ENCODE assay signal across 8 mouse cellular contexts in genomic region chr11:45679293-45679673, GRCm38 (mm10).
A peak's percentile ranks its signal among the peaks of the same experiment; 100 is the strongest.
DNase-seq lines count a peak whose midpoint lies in the region; ATAC-seq lines count a peak whose summit lies in the region.
"Had no signal": no experiment of that assay in that cellular context is flagged by ENCODE, and none has a peak within 500 bp of the region (broad histone marks: within the 10 kb centered on the region; RNA-seq: fewer than 3 reads in every experiment).

No protein-coding gene starts in this region.

- no peak overlapping the region for H3K4me2 ChIP-seq in heart, embryonic 14.5 days (ENCODE audit: low read length)
- no peak overlapping the region for H3K4me2 ChIP-seq in kidney, embryonic 14.5 days (replicated peaks; ENCODE audit: low read depth, low read length)
- peak overlapping the region; percentile 31 for H3K4me2 ChIP-seq in lung, embryonic 15.5 days
- H3K4me2 ChIP-seq: midbrain, embryonic 12.5 days had no signal

- DNase-seq in heart, postnatal 36 days = no peak
- DNase-seq in kidney, postnatal 36 days = no peak
- peak; percentile 9 for DNase-seq in lung, postnatal 14 days
- DNase-seq in embryo, embryonic 10 days (ENCODE audit: low spot score) = no peak

- 65% methylated on average over 9 of the region's 9 CpGs for WGBS in heart, embryonic 14.5 days
- 77% methylated on average over 9 of the region's 9 CpGs for WGBS in kidney, embryonic 14.5 days
- WGBS in lung, embryonic 15.5 days = 36% methylated on average over 9 of the region's 9 CpGs

- H3K9ac ChIP-seq in heart, embryonic 14.5 days (ENCODE audit: low read length) = no peak overlapping the region
- H3K9ac ChIP-seq in kidney, embryonic 14.5 days (ENCODE audit: low read depth, low read length) = no peak overlapping the region
- H3K9ac ChIP-seq in lung, embryonic 15.5 days = no peak overlapping the region
- H3K9ac ChIP-seq: midbrain, embryonic 12.5 days had no signal

- peak overlapping the region; percentile 34 to 69 for H3K27ac ChIP-seq in heart, embryonic 14.5 days (replicated peaks in 1 of 2; ENCODE audit: control insufficient read depth in 1 of 2, insufficient read depth in 1 of 2, low read depth in 2 of 2, low read length in 2 of 2)
- H3K27ac ChIP-seq in kidney, embryonic 14.5 days (ENCODE audit: low read depth, low read length) = peak overlapping the region; percentile 6; the same call in 1 of the 2 replicates
- peak overlapping the region; percentile 59; the same call in 1 of the 2 replicates for H3K27ac ChIP-seq in lung, embryonic 15.5 days
- H3K27ac ChIP-seq: midbrain, embryonic 12.5 days had no signal

- H3K9me3 ChIP-seq in heart, embryonic 14.5 days (ENCODE audit: control insufficient read depth, low read length) = no peaks in the 10 kb centered on the region
- no peaks in the 10 kb centered on the region for H3K9me3 ChIP-seq in kidney, embryonic 14.5 days (ENCODE audit: control insufficient read depth, low read length)
- no peaks in the 10 kb centered on the region for H3K9me3 ChIP-seq in lung, embryonic 15.5 days
- H3K9me3 ChIP-seq: midbrain, embryonic 12.5 days had no signal

- no peaks in the 10 kb centered on the region for H3K36me3 ChIP-seq in heart, embryonic 14.5 days (ENCODE audit: control insufficient read depth, insufficient read depth, low read length)
- no peaks in the 10 kb centered on the region for H3K36me3 ChIP-seq in kidney, embryonic 14.5 days (ENCODE audit: control insufficient read depth, insufficient read depth, low read length)
- no peaks in the 10 kb centered on the region for H3K36me3 ChIP-seq in lung, embryonic 15.5 days
- H3K36me3 ChIP-seq: midbrain, embryonic 12.5 days had no signal

- no peak overlapping the region for H3K4me3 ChIP-seq in heart, embryonic 14.5 days (ENCODE audit: control insufficient read depth in 1 of 2, insufficient read depth in 1 of 2, low read depth in 1 of 2, low read length in 2 of 2)
- no peak overlapping the region for H3K4me3 ChIP-seq in kidney, embryonic 14.5 days (ENCODE audit: low read length)
- no peak overlapping the region for H3K4me3 ChIP-seq in lung, embryonic 15.5 days
- H3K4me3 ChIP-seq: midbrain, embryonic 12.5 days had no signal

- H3K4me1 ChIP-seq in heart, embryonic 14.5 days (ENCODE audit: control insufficient read depth in 2 of 2, insufficient read depth in 2 of 2, low read length in 2 of 2) = peaks cover 9 to 13% of the 10 kb centered on the region in 2 experiments
- H3K4me1 ChIP-seq in kidney, embryonic 14.5 days (ENCODE audit: control insufficient read depth, insufficient read depth, low read length) = no peaks in the 10 kb centered on the region
- H3K4me1 ChIP-seq in lung, embryonic 15.5 days = 0 out of 2 replicates have a peak, but pooled peaks cover 3% of the 10 kb centered on the region
- H3K4me1 ChIP-seq: midbrain, embryonic 12.5 days had no signal

- ATAC-seq in heart, embryonic 14.5 days (ENCODE audit: insufficient number of reproducible peaks, insufficient read depth, low FRiP score, low read depth) = no peak
- ATAC-seq in kidney, embryonic 14.5 days (ENCODE audit: low FRiP score, low TSS enrichment) = no peak
- ATAC-seq in lung, embryonic 15.5 days (ENCODE audit: borderline replicate concordance, extremely low read depth, low FRiP score, low TSS enrichment) = peak; percentile 74; the same call in 1 of the 2 replicates

- intact Hi-C loops in heart, postnatal 36 days (cut with DNase I) = loop anchor here (2.0 to 5.0 kb wide), 4 partner anchors 137 to 1092 kb away; no protein-coding TSS in a partner anchor

- H3K27me3 ChIP-seq in heart, embryonic 14.5 days (ENCODE audit: control insufficient read depth, insufficient read depth, low read length) = no peaks in the 10 kb centered on the region
- H3K27me3 ChIP-seq in kidney, embryonic 14.5 days (ENCODE audit: control insufficient read depth, insufficient read depth, low read length) = no peaks in the 10 kb centered on the region
- H3K27me3 ChIP-seq in lung, embryonic 15.5 days = no peaks in the 10 kb centered on the region
- H3K27me3 ChIP-seq: midbrain, embryonic 12.5 days had no signal

Comparison
In these comparisons a context has a peak if more than half of its experiments do, and no peak if none do; other contexts are left out.
1. H3K27ac ChIP-seq: peak in every context shown above with its lines; median percentile 59 in lung, embryonic 15.5 days; 52 in heart, embryonic 14.5 days; 6 in kidney, embryonic 14.5 days.